Mouse (Mus musculus): Measurements from ENCODE around the gene Stra6.

DNA sequence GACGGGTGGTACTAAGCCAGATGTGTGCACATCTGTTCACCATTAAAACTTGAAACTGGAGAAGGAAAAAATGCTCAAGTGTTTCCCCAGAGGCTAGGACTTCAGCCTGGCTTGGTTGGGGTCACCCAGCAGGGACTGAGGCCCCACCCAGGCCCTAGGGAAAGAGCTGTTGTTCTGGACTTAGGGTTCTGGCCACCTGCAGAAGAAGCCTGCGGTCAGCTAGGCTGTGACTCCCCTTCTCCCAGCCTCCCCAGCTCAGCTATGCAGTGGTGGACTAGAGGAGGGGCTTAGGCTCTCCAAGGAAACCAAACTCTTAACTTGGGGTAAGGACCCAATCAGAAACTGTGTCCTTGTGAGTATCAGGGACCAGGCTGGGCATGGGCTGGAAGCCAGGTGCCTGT lies 72.3 kb downstream of the Stra6 start:
- no peak for TF ChIP-seq CTCF (IDR thresholded peaks at IDR 0.05; ENCODE audit: low read depth)
- TF ChIP-seq EP300 (IDR thresholded peaks at IDR 0.05; ENCODE audit: low read depth) = no peak

All from liver, embryonic 14.5 days (tissue).